Mouse (Mus musculus): ENCODE measurements at regions not wholly inside any gene's neighbourhood (a gene's known extent, or its start where the extent isn't known, plus 50 kb on each side); places are given as distances from the start of the nearest gene placed in this dataset.

- intact Hi-C loops (cut with DNase I), result loop anchor here (5.0 kb wide), 1 partner anchor 35 kb away; no protein-coding TSS in a partner anchor
- DNase-seq, result no peak
Measured at GRCm38 (mm10) chr14:25407111-25407510, 51.9 kb upstream of the Zmiz1 start.

Measured in heart, postnatal 14 days (tissue).